Mouse (Mus musculus) yolk sac, embryonic 10.5 days (tissue): ENCODE measurements around the gene Gm2001.
"Not testable (repeated sequence)": the region's sequence is repeated elsewhere in the genome, so short reads cannot be mapped to it uniquely, and the experiment has no call there.

Experiments
- DNase-seq: peaks from one replicate; pipeline ENCODE4 v3.0.0-alpha.2; 2017; ENCODE audit warnings: low spot score

Gm2001 gene

DNA sequence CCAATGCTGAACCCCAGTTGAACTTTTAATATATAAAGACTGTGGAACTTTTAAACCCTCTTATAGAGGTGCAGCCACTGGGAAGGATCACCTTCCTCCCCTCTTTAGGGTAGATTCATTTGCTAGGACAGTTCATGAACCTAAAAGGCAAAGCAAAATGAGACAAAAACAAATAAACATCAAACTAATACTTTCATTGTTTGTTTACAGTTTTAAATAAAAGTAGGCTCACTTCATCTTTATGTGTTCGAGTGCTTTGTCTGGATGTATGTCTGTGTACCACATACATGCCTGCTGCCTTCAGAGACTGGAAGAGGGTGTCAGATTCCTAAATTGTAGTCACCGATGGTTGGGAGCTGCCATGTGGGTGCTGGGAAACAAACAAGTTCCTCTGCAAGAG lies at the start of gene Gm2001:
Gene Gm2001, minus strand, starts transcription at position 101 of the 400 bp plus-strand sequence.
- DNase-seq = not testable (repeated sequence)

DNA sequence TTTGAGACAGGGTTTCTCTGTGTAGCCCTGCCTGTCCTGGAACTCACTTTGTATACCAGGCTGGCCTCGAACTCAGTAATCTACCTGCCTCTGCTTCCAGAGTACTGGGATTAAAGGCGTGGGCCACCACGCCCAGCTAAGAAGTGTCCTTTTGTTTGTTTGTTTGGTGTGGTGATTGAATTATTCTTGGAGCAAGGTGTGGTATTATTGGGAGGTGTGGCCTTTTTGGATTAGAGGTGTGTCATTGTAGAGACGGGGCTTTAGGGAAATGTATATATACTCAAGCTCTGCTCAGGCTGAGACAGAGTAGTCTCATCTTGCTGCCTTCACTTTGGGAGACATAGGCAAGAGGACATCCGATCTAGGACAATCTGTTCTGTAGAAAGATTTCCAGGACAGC lies 31.6 kb upstream of the Gm2001 start, which contains the start of gene Gm2016:
Gene Gm2016, plus strand, starts transcription at position 301 of the 400 bp plus-strand sequence.
- not testable (repeated sequence) for DNase-seq

- not testable (repeated sequence) for DNase-seq
Measured at GRCm38 (mm10) chr12:87864048-87864447, 21.9 kb upstream of the Gm2001 start.

GRCm38 (mm10) chr12:87863638-87864037 lies 21.5 kb upstream of the Gm2001 start:
- not testable (repeated sequence) for DNase-seq

- DNase-seq = not testable (repeated sequence)
Measured at GRCm38 (mm10) chr12:87861740-87862692, 19.9 kb upstream of the Gm2001 start.

DNA sequence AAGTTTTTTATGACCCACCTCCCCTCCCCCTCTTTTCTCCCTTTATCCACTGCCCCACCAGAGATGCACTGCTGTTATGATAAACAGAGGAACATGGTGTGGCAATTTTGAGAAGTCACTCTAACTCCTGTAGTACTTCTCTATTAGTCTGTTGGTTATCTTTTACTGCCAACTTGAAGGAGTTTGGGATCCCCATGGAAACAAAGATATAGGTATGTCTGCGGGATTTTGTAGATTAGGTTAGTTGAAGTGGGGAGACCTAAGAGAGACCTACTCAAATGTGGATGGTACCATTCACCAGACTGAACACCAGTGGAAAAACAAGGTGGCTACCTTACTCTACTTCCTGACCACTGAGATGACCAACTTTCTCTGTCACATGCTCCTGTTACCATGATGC lies 13.9 kb upstream of the Gm2001 start:
- not testable (repeated sequence) for DNase-seq

DNA sequence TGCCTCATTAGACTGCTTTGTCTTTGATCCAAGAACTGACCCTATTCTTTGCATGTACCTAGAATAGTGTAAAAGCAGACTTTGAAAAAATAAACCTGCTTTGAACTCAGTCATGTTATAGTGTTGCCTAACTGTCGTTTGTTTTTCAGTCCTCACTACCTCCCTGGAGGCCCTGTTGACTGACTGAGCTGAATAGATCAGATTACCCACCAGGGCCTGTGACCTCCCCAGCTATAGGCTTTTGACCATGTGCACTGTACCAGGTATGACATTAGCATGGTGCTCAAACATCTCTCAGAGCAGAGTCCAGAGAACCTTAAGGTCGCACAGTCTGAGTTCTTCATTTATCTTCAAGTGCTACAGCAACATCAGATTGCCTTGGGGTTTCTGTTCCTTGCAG lies 8.5 kb upstream of the Gm2001 start:
- not testable (repeated sequence) for DNase-seq

DNA sequence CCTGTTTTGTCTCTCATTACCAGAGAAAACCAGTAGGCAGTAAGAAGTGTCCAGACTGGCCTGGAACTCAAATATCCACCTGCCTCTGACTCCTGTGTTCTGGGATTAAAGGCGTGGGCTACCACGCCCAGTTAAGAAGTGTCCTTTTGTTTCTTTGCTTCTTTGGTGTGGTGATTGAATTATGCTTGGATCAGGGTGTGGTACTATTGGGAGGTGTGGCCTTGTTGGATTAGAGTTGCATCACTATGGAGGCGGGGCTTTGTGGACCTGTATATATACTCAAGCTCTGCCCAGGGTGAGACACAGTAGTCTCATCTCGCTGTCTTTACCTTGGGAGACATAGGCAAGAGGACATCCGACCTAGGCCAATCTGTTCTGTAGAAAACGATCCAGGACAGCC lies 25.9 kb downstream of the Gm2001 start, which contains the start of gene BB287469:
Gene BB287469, plus strand, starts transcription at position 301 of the 400 bp plus-strand sequence.
- not testable (repeated sequence) for DNase-seq

DNA sequence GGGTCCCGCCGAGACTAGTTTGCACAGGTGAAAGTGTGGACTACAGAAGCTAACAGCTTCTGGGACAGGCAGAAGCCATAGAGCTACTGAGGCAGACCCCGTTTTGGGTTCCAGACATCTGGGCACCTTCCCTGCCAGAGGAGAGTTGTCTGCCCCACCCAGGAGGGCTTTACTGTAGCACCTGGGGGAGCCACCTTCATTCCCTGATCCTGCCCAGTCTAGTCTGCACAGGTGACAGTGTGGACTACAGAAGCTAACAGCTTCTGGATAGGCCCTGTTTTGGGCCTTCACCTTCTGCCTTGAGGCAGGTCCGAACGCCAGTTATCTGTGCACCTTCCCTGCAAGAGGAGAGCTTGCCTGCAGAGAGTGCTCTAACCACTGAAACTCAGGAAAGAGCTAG lies 44.2 kb downstream of the Gm2001 start:
- not testable (repeated sequence) for DNase-seq

DNA sequence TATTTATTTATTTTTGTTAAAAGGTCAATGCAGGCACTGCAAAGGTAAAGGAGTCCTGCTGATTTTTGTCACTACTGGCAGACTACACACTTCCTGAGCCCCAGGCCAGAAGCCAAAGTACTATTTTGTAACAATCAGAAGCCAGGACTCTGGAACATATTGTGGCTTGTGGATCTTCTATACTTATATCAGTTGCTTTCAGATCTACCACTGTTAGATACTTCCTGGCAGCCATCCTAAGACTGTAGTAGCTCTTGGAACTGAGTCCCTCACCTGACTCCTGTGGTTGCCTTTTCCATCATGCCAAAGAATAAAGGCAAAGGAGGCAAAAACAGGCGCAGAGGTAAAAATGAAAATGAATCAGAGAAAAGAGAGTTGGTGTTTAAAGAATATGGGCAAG lies 46.9 kb downstream of the Gm2001 start, which contains the start of gene Gm21936:
Gene Gm21936, plus strand, starts transcription at position 301 of the 400 bp plus-strand sequence.
- not testable (repeated sequence) for DNase-seq
